Comparison of ENCODE assay signal across 1 mouse cellular context in the genomic region with DNA sequence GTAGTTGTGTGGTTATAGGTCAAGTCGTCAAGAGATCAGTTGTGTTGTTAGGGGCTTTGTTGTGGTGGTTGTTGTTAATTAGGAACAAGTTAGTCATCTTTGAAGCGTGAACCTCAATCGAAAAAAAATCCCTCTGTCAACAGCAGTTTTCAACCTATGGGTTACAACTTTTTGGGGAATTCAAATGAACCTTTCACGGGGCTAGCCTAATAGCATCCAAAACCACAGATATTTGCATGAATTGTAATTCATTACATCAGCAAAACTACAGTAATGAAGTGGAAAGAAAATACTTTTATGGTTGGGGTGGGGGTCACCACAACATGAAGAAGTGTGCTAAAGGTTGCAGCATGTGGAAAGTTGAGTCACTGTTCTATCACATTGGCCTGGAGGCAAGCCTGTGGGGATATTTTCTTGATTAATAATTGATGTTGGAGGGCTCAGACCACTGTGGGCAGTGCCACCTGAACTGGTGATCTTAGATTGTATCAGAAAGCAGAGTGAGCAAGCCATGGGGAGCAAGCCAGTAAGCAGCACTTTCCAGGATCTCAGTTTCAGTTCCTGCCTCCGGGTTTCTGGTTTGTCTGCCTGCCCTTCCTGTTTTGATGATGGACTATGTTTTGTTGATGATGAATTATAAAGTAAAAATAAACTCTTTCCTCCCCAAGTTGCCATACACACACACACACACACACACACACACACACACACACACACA.
TF ChIP-seq lines count a peak whose summit lies in the region.

No protein-coding gene starts in this region.

TF ChIP-seq in CH12.LX, 34 proteins besides CTCF, POLR2A, EP300 and RAD21 (continued from another document):
- TF ChIP-seq BHLHE40 (IDR thresholded peaks at IDR 0.05; ENCODE audit: low read depth, low read length) (peak; percentile 74), GABPA (IDR thresholded peaks at IDR 0.05; ENCODE audit: insufficient replicate concordance, low read depth, low read length) (no peak), RCOR1 (conservative IDR thresholded peaks at IDR 0.05; ENCODE audit: low read depth, low read length) (peak; percentile 83; the same call in 1 of the 2 replicates), TCF12 (IDR thresholded peaks at IDR 0.05; ENCODE audit: low read depth, low read length) (no peak)
